23 mouse cellular contexts compared by ENCODE assay signal in the genomic region with DNA sequence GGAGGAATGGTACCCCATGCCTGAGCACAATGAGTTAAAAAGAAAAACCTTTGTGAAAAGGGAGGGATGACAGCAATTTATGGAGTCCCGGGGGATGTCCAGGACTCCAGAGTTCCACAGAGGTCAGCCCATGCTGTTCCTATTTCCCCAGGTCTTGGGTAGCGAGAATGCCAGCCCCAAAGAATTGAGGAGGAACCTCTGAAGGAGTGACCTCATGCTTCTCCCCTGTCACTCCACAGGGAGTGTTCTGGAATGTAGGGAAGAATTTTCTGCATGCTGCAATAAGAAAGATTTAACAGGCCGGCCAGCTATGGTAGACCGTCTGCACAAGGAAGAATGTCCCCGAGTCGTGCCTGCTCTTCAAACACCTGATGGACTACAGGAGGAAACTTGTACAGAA.
DNase-seq lines count a peak whose midpoint lies in the region; ATAC-seq and TF ChIP-seq lines count a peak whose summit lies in the region.
"Had no signal": no experiment of that assay in that cellular context is flagged by ENCODE, and none has a peak within 500 bp of the region (broad histone marks: within the 10 kb centered on the region; RNA-seq: fewer than 3 reads in every experiment).

No protein-coding gene starts in this region.

- 0 out of 2 replicates have a peak, but pooled peaks have one; percentile 18 for ATAC-seq in heart, embryonic 12.5 days (ENCODE audit: insufficient number of reproducible peaks, low FRiP score)
- ATAC-seq in kidney, postnatal 0 days (replicated peaks; ENCODE audit: low FRiP score, low read depth), result peak; percentile 75; the same call in 1 of the 2 replicates
- ATAC-seq: forebrain, embryonic 16.5 days; inflammation-experienced regulatory T-cells, adult 6 months had no signal

- DNase-seq in heart, adult 18-20 months, result no peak
- peak; percentile 70 for DNase-seq in kidney, postnatal 0 days (ENCODE audit: low spot score)
- no peak for DNase-seq in kidney, postnatal 10 days
- DNase-seq in lung, postnatal 25 days (ENCODE audit: low spot score), result peak; percentile 19
- no peak for DNase-seq in lung, postnatal 36 days
- DNase-seq in skeletal muscle tissue, adult 2 months (ENCODE audit: low read depth, low spot score), result peak; percentile 19
- DNase-seq: adrenal gland, adult 2 months; B cell, adult 2 months; cerebellum, adult 11-12 months; cerebellum, postnatal 10 days; gastrocnemius, postnatal 10 days; heart, adult 2 months; heart, postnatal 36 days had no signal

- no peaks in the 10 kb centered on the region for H3K27me3 ChIP-seq in heart, embryonic 12.5 days (replicated peaks)
- no peaks in the 10 kb centered on the region for H3K27me3 ChIP-seq in kidney, postnatal 0 days (ENCODE audit: insufficient read depth, low read length)
- H3K27me3 ChIP-seq: CH12.LX; heart, embryonic 15.5 days; hindbrain, embryonic 13.5 days had no signal

- no peaks in the 10 kb centered on the region for H3K9me3 ChIP-seq in heart, embryonic 12.5 days (replicated peaks)
- no peaks in the 10 kb centered on the region for H3K9me3 ChIP-seq in kidney, postnatal 0 days (replicated peaks; ENCODE audit: low read length)
- H3K9me3 ChIP-seq: forebrain, embryonic 10.5 days; heart, embryonic 15.5 days; hindbrain, embryonic 13.5 days had no signal

- TF ChIP-seq CTCF in kidney, postnatal 0 days (IDR thresholded peaks at IDR 0.05; ENCODE audit: low read depth), result no peak

- H3K9ac ChIP-seq in heart, embryonic 12.5 days, result no peak overlapping the region
- H3K9ac ChIP-seq in kidney, postnatal 0 days (ENCODE audit: low read depth, low read length), result no peak overlapping the region
- H3K9ac ChIP-seq: heart, embryonic 15.5 days; hindbrain, embryonic 13.5 days had no signal

- H3K4me2 ChIP-seq in heart, embryonic 12.5 days, result no peak overlapping the region
- no peak overlapping the region for H3K4me2 ChIP-seq in kidney, postnatal 0 days (ENCODE audit: low read length)
- H3K4me2 ChIP-seq: heart, embryonic 15.5 days; hindbrain, embryonic 13.5 days; midbrain, embryonic 11.5 days had no signal

- no peak overlapping the region for H3K4me3 ChIP-seq in heart, embryonic 12.5 days
- no peak overlapping the region for H3K4me3 ChIP-seq in kidney, postnatal 0 days (replicated peaks; ENCODE audit: low read depth, low read length)
- H3K4me3 ChIP-seq: forebrain, embryonic 10.5 days; heart, adult 2 months; heart, embryonic 15.5 days; hindbrain, embryonic 13.5 days; left cerebral cortex, adult 2 months had no signal

- peaks cover 11% of the 10 kb centered on the region; the same call in 1 of the 2 replicates for H3K4me1 ChIP-seq in heart, embryonic 12.5 days (replicated peaks)
- no peaks in the 10 kb centered on the region for H3K4me1 ChIP-seq in kidney, postnatal 0 days (replicated peaks; ENCODE audit: insufficient read depth, low read length)
- H3K4me1 ChIP-seq: forebrain, embryonic 10.5 days; hindbrain, embryonic 13.5 days had no signal

- H3K36me3 ChIP-seq in heart, embryonic 12.5 days, result peaks cover 16% of the 10 kb centered on the region
- no peaks in the 10 kb centered on the region for H3K36me3 ChIP-seq in kidney, postnatal 0 days (ENCODE audit: insufficient read depth, low read length)
- H3K36me3 ChIP-seq: G1E; heart, embryonic 15.5 days; hindbrain, embryonic 13.5 days had no signal

- WGBS in heart, embryonic 12.5 days, result 58% methylated on average over 6 of the region's 6 CpGs
- 36% methylated on average over 6 of the region's 6 CpGs for WGBS in kidney, postnatal 0 days

- no peak overlapping the region for H3K27ac ChIP-seq in heart, embryonic 12.5 days (ENCODE audit: poor library complexity, severe bottlenecking)
- H3K27ac ChIP-seq in kidney, postnatal 0 days, result no peak overlapping the region
- H3K27ac ChIP-seq: forebrain, embryonic 10.5 days; heart, adult 2 months; heart, embryonic 15.5 days; hindbrain, embryonic 13.5 days; left cerebral cortex, adult 2 months had no signal

Comparison
In these comparisons a context has a peak if more than half of its experiments do, and no peak if none do; other contexts are left out.
1. DNase-seq: peak in kidney, postnatal 0 days (single experiment), lung, postnatal 25 days (single experiment) and skeletal muscle tissue, adult 2 months (single experiment); none in heart, adult 18-20 months (0 of 2), kidney, postnatal 10 days (single experiment) and lung, postnatal 36 days (single experiment).